ENCODE assay signal across 16 mouse cellular contexts in the genomic region with DNA sequence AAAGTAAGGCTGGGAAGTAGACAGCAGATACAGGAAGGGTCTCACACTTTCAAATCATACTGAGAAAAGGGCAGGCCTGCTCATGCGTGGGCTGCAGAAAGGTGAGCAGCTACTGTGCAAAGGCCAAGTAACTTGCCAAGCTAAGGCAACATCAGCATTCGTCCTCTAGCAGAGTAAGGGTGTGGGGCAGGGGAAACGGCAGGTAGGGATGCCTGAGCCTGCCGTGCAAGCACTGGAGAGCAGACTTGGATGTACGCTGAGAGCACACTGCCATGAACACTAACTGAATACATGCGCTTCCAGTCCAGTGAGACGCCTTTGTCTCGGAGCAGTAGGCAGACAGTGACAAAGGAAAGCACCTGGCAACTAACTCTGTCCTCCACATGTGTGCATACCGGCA.
"Had no signal": no experiment of that assay in that cellular context is flagged by ENCODE, and none has a peak within 500 bp of the region (broad histone marks: within the 10 kb centered on the region; RNA-seq: fewer than 3 reads in every experiment).

No protein-coding gene starts in this region.

- DNase-seq: lung, adult 18-20 months; lung, embryonic 14.5 days; lung, postnatal 10 days; lung, postnatal 4 days; midbrain, embryonic 14.5 days; right cerebral cortex, postnatal 14 days; thymus, adult 2 months; thymus, postnatal 25 days; thymus, postnatal 4 days had no signal

- H3K9me3 ChIP-seq: midbrain, embryonic 12.5 days; neural tube, embryonic 13.5 days; neural tube, embryonic 15.5 days; stomach, embryonic 15.5 days had no signal

- H3K9ac ChIP-seq: lung, embryonic 14.5 days; midbrain, embryonic 12.5 days; neural tube, embryonic 13.5 days; neural tube, embryonic 15.5 days; stomach, embryonic 15.5 days had no signal

- H3K4me3 ChIP-seq: midbrain, embryonic 12.5 days; myocyte; neural tube, embryonic 13.5 days; neural tube, embryonic 15.5 days; stomach, embryonic 15.5 days had no signal

- ATAC-seq: midbrain, embryonic 16.5 days had no signal

- H3K27ac ChIP-seq: midbrain, embryonic 12.5 days; neural tube, embryonic 13.5 days; neural tube, embryonic 15.5 days; stomach, embryonic 15.5 days; stomach, postnatal 0 days had no signal

- H3K27me3 ChIP-seq: midbrain, embryonic 12.5 days; neural tube, embryonic 13.5 days; neural tube, embryonic 15.5 days; stomach, embryonic 15.5 days had no signal

- H3K4me1 ChIP-seq: midbrain, embryonic 12.5 days; neural tube, embryonic 13.5 days; neural tube, embryonic 15.5 days; stomach, embryonic 15.5 days had no signal

- H3K4me2 ChIP-seq: lung, embryonic 14.5 days; midbrain, embryonic 12.5 days; neural tube, embryonic 13.5 days; neural tube, embryonic 15.5 days; stomach, embryonic 15.5 days had no signal
